Mouse (Mus musculus): ENCODE results near the gene Neurl1a. TPM values are rescaled to one million over a fixed set of nuclear protein-coding genes. Genes with fewer than 3 reads are reported as not detected.

Neurl1a gene
- polyA plus RNA-seq, 1 experiment from 2014 or later, result 4.6 TPM

DNA sequence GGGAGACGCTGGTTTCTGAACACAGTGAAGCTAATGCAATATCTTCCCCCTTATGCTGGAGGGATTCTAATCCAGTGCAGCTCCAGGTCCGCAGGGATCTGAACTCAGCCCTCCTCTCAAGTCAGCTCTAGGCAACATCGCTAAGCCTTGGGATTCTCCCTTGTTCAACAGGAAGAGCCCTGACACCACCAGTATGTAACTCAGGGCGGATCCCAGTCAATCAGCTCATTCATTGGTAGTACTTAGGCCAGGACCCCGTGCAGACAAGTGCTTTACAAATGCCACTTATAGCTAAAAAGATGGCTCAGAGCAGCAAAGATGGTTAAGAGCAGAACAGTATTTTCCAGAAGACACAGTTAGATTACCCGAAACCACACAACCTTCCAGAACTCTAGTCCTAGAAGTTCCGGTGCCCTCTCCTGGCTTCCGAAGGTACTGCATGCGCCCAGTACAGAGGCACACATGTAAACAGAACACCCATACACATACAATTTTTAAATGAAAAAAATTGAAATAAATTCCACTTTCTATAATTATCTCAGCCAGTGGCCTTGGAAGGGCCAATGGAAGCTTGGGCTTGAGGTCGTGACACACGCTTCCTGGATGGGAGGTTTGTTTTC lies 9.7 kb upstream of the Neurl1a start:
- no peaks in the 10 kb centered on the region for H3K36me3 ChIP-seq (replicated peaks)
- H3K4me2 ChIP-seq, result peak overlapping the region; percentile 25
- no peaks in the 10 kb centered on the region for H3K9me3 ChIP-seq
- peak; percentile 58 for ATAC-seq (ENCODE audit: low FRiP score)
- no peak overlapping the region for H3K27ac ChIP-seq
- 27% methylated on average over 11 of the region's 11 CpGs for WGBS
- no peak overlapping the region for H3K4me3 ChIP-seq (replicated peaks)
- H3K27me3 ChIP-seq, result 0 out of 2 replicates have a peak, but pooled peaks cover 3% of the 10 kb centered on the region
- peaks cover 6% of the 10 kb centered on the region for H3K4me1 ChIP-seq
- H3K9ac ChIP-seq, result no peak overlapping the region

DNA sequence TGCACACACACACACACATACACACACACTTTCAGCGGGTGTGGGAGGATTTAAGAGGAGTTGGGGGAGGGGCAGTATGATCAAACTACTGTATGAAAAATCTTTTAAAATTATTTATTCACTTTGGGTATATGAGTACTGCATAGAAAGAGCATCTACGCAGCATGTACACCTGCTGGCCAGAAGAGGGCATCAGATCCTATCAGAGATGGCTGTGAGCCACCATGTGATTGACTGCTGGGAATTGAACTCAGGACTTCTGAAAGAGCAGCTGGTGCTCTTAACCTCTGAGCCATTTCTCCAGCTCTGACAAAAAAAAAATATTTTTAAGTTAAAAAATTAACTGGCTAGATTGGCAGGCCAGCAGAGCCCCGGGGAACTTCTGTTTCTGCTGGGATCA lies 4.1 kb upstream of the Neurl1a start:
- Histone ChIP-seq H3K36me3 (replicated peaks) (no peaks in the 10 kb centered on the region), H3K4me3 (replicated peaks) (no peak overlapping the region), H3K27ac (no peak overlapping the region), H3K4me2 (no peak overlapping the region), H3K9ac (no peak overlapping the region), H3K4me1 (peaks cover 8% of the 10 kb centered on the region), H3K9me3 (no peaks in the 10 kb centered on the region), H3K27me3 (peaks cover 46% of the 10 kb centered on the region)
- no peak for ATAC-seq (ENCODE audit: low FRiP score)
- WGBS, result 57% methylated on average over 3 of the region's 3 CpGs

GRCm38 (mm10) chr19:47175472-47175871 lies 3.1 kb upstream of the Neurl1a start:
- 80% methylated on average over 2 of the region's 2 CpGs for WGBS
- Histone ChIP-seq H3K4me1 (peaks cover 15% of the 10 kb centered on the region), H3K9me3 (no peaks in the 10 kb centered on the region), H3K36me3 (replicated peaks) (no peaks in the 10 kb centered on the region), H3K9ac (no peak overlapping the region), H3K4me2 (no peak overlapping the region), H3K27me3 (peaks cover 56% of the 10 kb centered on the region), H3K4me3 (replicated peaks) (no peak overlapping the region), H3K27ac (no peak overlapping the region)
- no peak for ATAC-seq (ENCODE audit: low FRiP score)

GRCm38 (mm10) chr19:47176916-47177505 lies 1.6 kb upstream of the Neurl1a start:
- ATAC-seq (ENCODE audit: low FRiP score), result no peak
- 83% methylated on average over 2 of the region's 2 CpGs for WGBS
- no peaks in the 10 kb centered on the region for H3K36me3 ChIP-seq (replicated peaks)
- no peak overlapping the region for H3K4me3 ChIP-seq (replicated peaks)
- no peak overlapping the region for H3K9ac ChIP-seq
- H3K9me3 ChIP-seq, result peaks cover 2% of the 10 kb centered on the region; the same call in 1 of the 2 replicates
- H3K27me3 ChIP-seq, result peaks cover 70% of the 10 kb centered on the region
- peaks cover 15% of the 10 kb centered on the region for H3K4me1 ChIP-seq
- no peak overlapping the region for H3K27ac ChIP-seq
- no peak overlapping the region for H3K4me2 ChIP-seq

DNA sequence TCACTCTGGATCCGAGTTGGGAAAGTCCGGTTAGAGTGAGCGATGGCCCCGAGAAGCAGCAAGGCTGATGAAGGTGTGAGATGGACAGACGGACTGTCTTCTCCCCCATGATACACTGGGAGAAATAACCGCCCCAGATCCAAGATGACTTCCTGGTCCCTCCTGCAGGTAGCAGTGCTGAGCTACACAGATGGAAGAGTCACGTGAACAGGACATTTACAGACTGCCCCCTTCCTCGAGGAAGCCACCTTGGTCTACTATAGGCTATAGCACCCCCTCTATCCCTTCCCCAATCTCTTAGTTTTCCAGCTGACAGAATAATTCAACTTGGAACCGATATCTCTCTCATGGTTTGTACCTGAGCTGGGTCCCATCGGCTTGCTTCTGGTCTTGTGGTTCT lies 619 bp upstream of the Neurl1a start:
- Histone ChIP-seq H3K4me2 (peak overlapping the region; percentile 99), H3K9ac (no peak overlapping the region), H3K27me3 (peaks cover 73% of the 10 kb centered on the region), H3K4me3 (replicated peaks) (peak overlapping the region; percentile 70), H3K9me3 (peaks cover 5% of the 10 kb centered on the region; the same call in 1 of the 2 replicates), H3K4me1 (peaks cover 15% of the 10 kb centered on the region), H3K36me3 (replicated peaks) (no peaks in the 10 kb centered on the region), H3K27ac (no peak overlapping the region)
- 23% methylated on average over 10 of the region's 10 CpGs for WGBS
- ATAC-seq (ENCODE audit: low FRiP score), result 0 out of 2 replicates have a peak, but pooled peaks have one; percentile 31

- Histone ChIP-seq H3K9me3 (peaks cover 5% of the 10 kb centered on the region; the same call in 1 of the 2 replicates), H3K9ac (peak overlapping the region; percentile 53), H3K27me3 (peaks cover 73% of the 10 kb centered on the region), H3K4me1 (peaks cover 15% of the 10 kb centered on the region), H3K4me3 (replicated peaks) (peak overlapping the region; percentile 70), H3K27ac (0 out of 2 replicates have a peak overlapping the region, but pooled peaks have one; percentile 38), H3K36me3 (replicated peaks) (no peaks in the 10 kb centered on the region), H3K4me2 (peak overlapping the region; percentile 99)
- under 1% methylated on average over 41 of the region's 42 CpGs for WGBS
- ATAC-seq (ENCODE audit: low FRiP score), result peak; percentile 39
Measured at GRCm38 (mm10) chr19:47179272-47179809, 721 bp downstream of the Neurl1a start.

GRCm38 (mm10) chr19:47180011-47180410 lies 1.4 kb downstream of the Neurl1a start:
- peak overlapping the region; percentile 99 for H3K4me2 ChIP-seq
- H3K9ac ChIP-seq, result no peak overlapping the region
- H3K9me3 ChIP-seq, result peaks cover 5% of the 10 kb centered on the region; the same call in 1 of the 2 replicates
- H3K27me3 ChIP-seq, result peaks cover 72% of the 10 kb centered on the region
- no peak for ATAC-seq (ENCODE audit: low FRiP score)
- H3K4me3 ChIP-seq (replicated peaks), result peak overlapping the region; percentile 70
- 11% methylated on average over 8 of the region's 8 CpGs for WGBS
- H3K36me3 ChIP-seq (replicated peaks), result no peaks in the 10 kb centered on the region
- H3K27ac ChIP-seq, result no peak overlapping the region
- H3K4me1 ChIP-seq, result peaks cover 15% of the 10 kb centered on the region

GRCm38 (mm10) chr19:47184221-47184620 lies 5.6 kb downstream of the Neurl1a start:
- ATAC-seq (ENCODE audit: low FRiP score), result no peak
- no peak overlapping the region for H3K9ac ChIP-seq
- WGBS, result 78% methylated on average over 8 of the region's 8 CpGs
- H3K4me3 ChIP-seq (replicated peaks), result no peak overlapping the region
- peaks cover 18% of the 10 kb centered on the region for H3K4me1 ChIP-seq
- H3K36me3 ChIP-seq (replicated peaks), result no peaks in the 10 kb centered on the region
- H3K4me2 ChIP-seq, result no peak overlapping the region
- H3K27ac ChIP-seq, result no peak overlapping the region
- H3K27me3 ChIP-seq, result peaks cover 30% of the 10 kb centered on the region
- peaks cover 5% of the 10 kb centered on the region; the same call in 1 of the 2 replicates for H3K9me3 ChIP-seq

DNA sequence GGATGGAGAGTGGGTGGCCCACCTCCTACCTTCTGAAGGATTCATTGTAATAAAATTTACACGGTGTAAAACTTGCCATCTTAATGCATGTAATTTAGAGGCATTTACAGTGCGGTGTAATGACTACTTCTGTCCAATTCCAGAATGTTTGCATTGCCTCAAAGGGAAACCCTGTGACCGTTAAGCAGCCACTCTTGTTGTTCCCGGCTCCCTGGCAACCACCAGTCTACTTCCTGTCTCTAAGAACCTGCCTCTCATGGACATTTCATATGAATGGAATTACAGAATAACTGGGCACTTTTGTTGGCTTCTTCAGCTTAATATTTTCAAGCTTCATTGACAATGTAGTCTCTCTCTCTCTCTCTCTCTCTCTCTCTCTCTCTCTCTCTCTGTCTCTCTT lies 6.1 kb downstream of the Neurl1a start:
- WGBS, result 75% methylated on average over 4 of the region's 4 CpGs
- Histone ChIP-seq H3K4me3 (replicated peaks) (no peak overlapping the region), H3K4me2 (no peak overlapping the region), H3K9me3 (peaks cover 5% of the 10 kb centered on the region; the same call in 1 of the 2 replicates), H3K9ac (no peak overlapping the region), H3K27me3 (peaks cover 25% of the 10 kb centered on the region), H3K4me1 (peaks cover 13% of the 10 kb centered on the region), H3K27ac (no peak overlapping the region), H3K36me3 (replicated peaks) (no peaks in the 10 kb centered on the region)
- no peak for ATAC-seq (ENCODE audit: low FRiP score)

DNA sequence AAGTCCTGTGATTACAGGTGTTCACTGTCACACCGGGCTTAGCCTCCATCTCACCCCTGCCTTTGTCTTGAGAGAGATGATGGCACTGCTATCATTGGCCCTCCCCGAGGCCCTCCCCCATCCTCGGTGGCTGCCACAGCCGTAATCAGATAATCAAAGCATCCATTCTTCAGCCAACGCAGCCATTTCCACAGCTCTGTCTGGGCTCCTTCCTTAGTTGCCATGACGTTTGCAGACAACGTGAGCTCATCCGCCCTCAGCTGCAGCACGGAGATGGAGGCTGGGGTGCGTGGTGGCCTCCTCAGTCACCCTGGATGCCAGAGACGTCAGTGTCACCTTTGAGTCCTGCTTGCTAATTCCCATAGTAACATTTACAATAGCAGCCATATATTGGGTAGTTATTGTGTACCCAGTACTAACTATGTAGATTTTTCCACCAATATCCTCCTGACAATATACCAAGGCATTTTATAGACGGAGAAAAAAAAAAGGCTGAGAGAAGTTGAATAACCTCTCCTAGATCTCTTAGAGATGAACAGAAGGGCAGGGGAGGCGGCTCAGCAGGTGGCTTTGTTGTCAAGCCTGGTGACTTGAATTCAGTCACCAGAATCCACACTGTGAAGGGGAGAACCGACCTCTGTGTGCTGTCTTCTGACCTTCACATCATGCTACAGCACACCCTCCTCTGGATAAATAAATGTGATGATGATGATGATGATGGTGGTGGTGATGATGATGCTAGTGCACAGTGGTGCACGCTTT lies 8.1 kb downstream of the Neurl1a start:
- Histone ChIP-seq H3K9me3 (peaks cover 5% of the 10 kb centered on the region; the same call in 1 of the 2 replicates), H3K27ac (no peak overlapping the region), H3K4me1 (peaks cover 8% of the 10 kb centered on the region), H3K27me3 (peaks cover 6% of the 10 kb centered on the region), H3K9ac (no peak overlapping the region), H3K4me3 (replicated peaks) (no peak overlapping the region), H3K36me3 (replicated peaks) (no peaks in the 10 kb centered on the region), H3K4me2 (no peak overlapping the region)
- no peak for ATAC-seq (ENCODE audit: low FRiP score)
- 47% methylated on average over 15 of the region's 15 CpGs for WGBS

DNA sequence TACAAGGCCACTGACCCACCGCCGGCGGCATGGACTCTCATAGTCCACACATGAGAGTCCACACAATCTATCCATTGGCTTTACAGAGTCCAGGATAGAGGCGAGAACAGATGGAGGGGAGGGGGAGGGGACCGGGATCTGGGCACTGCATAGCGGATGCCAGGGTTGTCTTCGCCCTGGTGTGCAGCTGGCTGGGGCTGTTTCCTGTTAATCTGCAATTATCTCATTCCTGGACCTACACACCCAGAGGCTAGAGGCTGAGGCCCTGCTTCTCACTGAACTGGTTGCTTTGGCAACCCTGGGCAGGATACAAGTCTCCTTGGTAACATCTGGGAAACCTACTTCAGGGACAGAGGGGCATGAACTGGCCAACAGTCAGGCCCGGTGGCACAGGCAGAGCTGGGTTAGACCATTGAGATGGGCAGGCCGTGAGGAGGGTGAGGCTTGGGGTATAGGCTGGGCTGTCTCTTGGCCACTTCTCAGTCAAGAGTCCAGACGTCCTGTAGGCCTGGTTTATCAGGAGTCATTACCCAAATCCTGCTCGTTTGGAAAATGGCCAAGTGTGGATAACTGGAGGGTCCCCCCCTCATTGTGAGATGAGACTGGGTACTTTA lies 10.0 kb downstream of the Neurl1a start:
- no peak overlapping the region for H3K4me3 ChIP-seq (replicated peaks)
- H3K4me2 ChIP-seq, result no peak overlapping the region
- no peaks in the 10 kb centered on the region for H3K36me3 ChIP-seq (replicated peaks)
- no peaks in the 10 kb centered on the region for H3K27me3 ChIP-seq
- H3K4me1 ChIP-seq, result peaks cover 8% of the 10 kb centered on the region
- H3K27ac ChIP-seq, result peak overlapping the region; percentile 65
- H3K9me3 ChIP-seq, result no peaks in the 10 kb centered on the region
- ATAC-seq (ENCODE audit: low FRiP score), result peak; percentile 63; the same call in 1 of the 2 replicates
- H3K9ac ChIP-seq, result no peak overlapping the region
- 72% methylated on average over 11 of the region's 11 CpGs for whole genome bisulfite sequencing

DNA sequence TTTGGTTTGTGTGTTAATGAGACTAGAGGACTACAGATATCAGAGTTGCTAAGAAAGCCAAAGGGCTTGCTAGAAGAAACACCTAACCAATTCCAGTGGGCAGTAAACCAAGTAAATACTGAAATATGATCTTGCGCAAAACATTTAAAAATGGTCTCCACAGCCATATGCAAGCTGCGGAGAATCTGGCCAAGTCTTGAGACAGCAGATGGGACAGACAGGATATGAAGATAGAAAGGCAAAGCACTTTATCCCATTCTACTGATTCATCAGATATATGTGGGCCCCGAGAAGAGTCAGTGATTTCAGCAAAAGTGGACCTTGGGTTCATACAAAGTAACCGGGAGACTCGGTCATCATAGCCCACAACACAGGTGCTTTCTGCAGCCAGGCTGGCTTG lies 13.5 kb downstream of the Neurl1a start:
- Histone ChIP-seq H3K9me3 (no peaks in the 10 kb centered on the region), H3K4me2 (no peak overlapping the region), H3K4me1 (peaks cover 8% of the 10 kb centered on the region), H3K27ac (no peak overlapping the region), H3K36me3 (replicated peaks) (no peaks in the 10 kb centered on the region), H3K4me3 (replicated peaks) (no peak overlapping the region), H3K9ac (no peak overlapping the region), H3K27me3 (no peaks in the 10 kb centered on the region)
- no peak for ATAC-seq (ENCODE audit: low FRiP score)
- 94% methylated on average over 5 of the region's 5 CpGs for WGBS
